8 mouse cellular contexts compared by ENCODE assay signal in the genomic region with DNA sequence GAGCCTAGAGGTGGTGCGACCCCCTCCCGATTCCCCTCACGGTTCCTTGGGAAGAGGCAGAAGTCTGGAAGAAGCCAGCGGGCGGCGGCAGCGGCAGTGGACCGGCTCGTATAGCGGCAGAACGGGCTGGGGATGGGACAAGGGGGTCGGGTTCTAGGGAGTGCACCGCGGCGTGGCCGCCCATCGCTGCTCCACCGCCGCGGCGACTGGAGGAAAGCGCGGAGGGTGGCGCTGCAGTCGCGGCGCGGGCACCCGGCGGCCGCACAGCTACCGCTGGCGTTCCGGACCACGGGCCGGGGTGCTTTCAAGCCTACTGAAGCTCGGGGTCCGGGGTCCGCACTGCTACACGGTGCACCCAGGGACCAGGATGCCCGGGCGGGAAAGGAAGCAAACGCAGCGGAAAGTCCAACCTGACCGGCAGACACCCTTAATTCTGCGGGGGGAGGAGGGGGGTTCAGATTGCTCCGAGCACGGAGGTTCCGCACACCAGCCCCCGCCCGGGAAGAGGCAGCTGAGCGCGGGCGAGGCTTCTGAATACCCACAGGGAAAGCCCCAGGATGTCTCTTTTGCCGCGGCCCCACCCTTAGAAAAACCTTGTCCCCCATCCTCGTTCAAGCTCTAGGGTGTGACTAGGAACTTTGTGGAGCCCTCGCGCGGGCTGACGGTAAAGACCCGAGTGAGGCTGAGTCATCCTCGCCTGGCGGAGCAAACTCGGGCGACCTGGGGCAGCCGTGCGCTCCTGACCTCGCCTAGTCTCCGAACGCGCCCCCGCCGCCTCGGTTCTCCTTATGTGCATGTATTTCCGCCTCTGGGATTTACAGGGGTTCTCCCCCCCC. TPM values are rescaled to one million over a fixed set of nuclear protein-coding genes. Genes with fewer than 3 reads are reported as not detected.
DNase-seq lines count a peak whose midpoint lies in the region; ATAC-seq and TF ChIP-seq lines count a peak whose summit lies in the region.

No protein-coding gene starts in this region.

- peak overlapping the region; percentile 90 for H3K4me2 ChIP-seq in embryonic facial prominence, embryonic 13.5 days
- H3K4me2 ChIP-seq in hindbrain, embryonic 12.5 days (replicated peaks): peak overlapping the region; percentile 99
- H3K4me2 ChIP-seq in limb, embryonic 14.5 days (replicated peaks; ENCODE audit: low read depth, low read length, severe bottlenecking): peak overlapping the region; percentile 99

- H3K4me3 ChIP-seq in embryonic facial prominence, embryonic 13.5 days: peak overlapping the region; percentile 74
- peak overlapping the region; percentile 64 for H3K4me3 ChIP-seq in hindbrain, embryonic 12.5 days
- H3K4me3 ChIP-seq in limb, embryonic 14.5 days (replicated peaks; ENCODE audit: low read length): peak overlapping the region; percentile 66

- peaks cover 77% of the 10 kb centered on the region for H3K27me3 ChIP-seq in embryonic facial prominence, embryonic 13.5 days
- peaks cover 55% of the 10 kb centered on the region for H3K27me3 ChIP-seq in hindbrain, embryonic 12.5 days
- peaks cover 56% of the 10 kb centered on the region for H3K27me3 ChIP-seq in limb, embryonic 14.5 days (ENCODE audit: control insufficient read depth, insufficient read depth, low read length)

- H3K9ac ChIP-seq in embryonic facial prominence, embryonic 13.5 days: peak overlapping the region; percentile 84
- peak overlapping the region; percentile 79 for H3K9ac ChIP-seq in hindbrain, embryonic 12.5 days
- H3K9ac ChIP-seq in limb, embryonic 14.5 days (ENCODE audit: low read depth, low read length, severe bottlenecking): peak overlapping the region; percentile 62

- peak; percentile 6 for DNase-seq in gastrocnemius, postnatal 14 days
- DNase-seq in gastrocnemius, adult 18-20 months (ENCODE audit: low spot score): no peak
- DNase-seq in R1 (ENCODE audit: low read depth, low spot score): peak; percentile 73
- peak; percentile 17 for DNase-seq in limb, embryonic 14.5 days (ENCODE audit: low spot score)
- DNase-seq in retina, embryonic 14.5 days (ENCODE audit: low spot score): peak; percentile 71
- no peak for DNase-seq in B cell, adult 2 months

- intact Hi-C loops in gastrocnemius, postnatal 14 days (cut with DNase I; ENCODE audit: low total_unique reads): no loop called here

- H3K4me1 ChIP-seq in embryonic facial prominence, embryonic 13.5 days: peaks cover 33% of the 10 kb centered on the region
- peaks cover 16% of the 10 kb centered on the region for H3K4me1 ChIP-seq in hindbrain, embryonic 12.5 days
- H3K4me1 ChIP-seq in limb, embryonic 14.5 days (ENCODE audit: control insufficient read depth, insufficient read depth, low read length): peaks cover 18% of the 10 kb centered on the region; the same call in 1 of the 2 replicates

- H3K36me3 ChIP-seq in embryonic facial prominence, embryonic 13.5 days: no peaks in the 10 kb centered on the region
- H3K36me3 ChIP-seq in hindbrain, embryonic 12.5 days: no peaks in the 10 kb centered on the region
- H3K36me3 ChIP-seq in limb, embryonic 14.5 days (ENCODE audit: control insufficient read depth, insufficient read depth, low read length): no peaks in the 10 kb centered on the region

- TF ChIP-seq POLR2A in limb, embryonic 14.5 days (IDR thresholded peaks at IDR 0.05; ENCODE audit: borderline replicate concordance, extremely low read depth, insufficient read depth, insufficient read length): no peak

- WGBS in embryonic facial prominence, embryonic 13.5 days: under 1% methylated on average over 76 of the region's 76 CpGs
- WGBS in hindbrain, embryonic 12.5 days: under 1% methylated on average over 67 of the region's 76 CpGs
- 1% methylated on average over 49 of the region's 76 CpGs for WGBS in limb, embryonic 14.5 days

- ATAC-seq in embryonic facial prominence, embryonic 13.5 days (ENCODE audit: insufficient number of reproducible peaks, insufficient read depth, low FRiP score, low TSS enrichment, low read depth): peak; percentile 61
- peak; percentile 75 for ATAC-seq in hindbrain, embryonic 12.5 days (ENCODE audit: low FRiP score)
- ATAC-seq in limb, embryonic 14.5 days (ENCODE audit: low FRiP score, low read depth): peak; percentile 23; the same call in 1 of the 2 replicates

- no peaks in the 10 kb centered on the region for H3K9me3 ChIP-seq in embryonic facial prominence, embryonic 13.5 days
- no peaks in the 10 kb centered on the region for H3K9me3 ChIP-seq in hindbrain, embryonic 12.5 days (replicated peaks)
- no peaks in the 10 kb centered on the region for H3K9me3 ChIP-seq in limb, embryonic 14.5 days (ENCODE audit: control insufficient read depth, low read length)

- H3K27ac ChIP-seq in embryonic facial prominence, embryonic 13.5 days: peak overlapping the region; percentile 86
- H3K27ac ChIP-seq in hindbrain, embryonic 12.5 days: peak overlapping the region; percentile 89
- H3K27ac ChIP-seq in limb, embryonic 14.5 days (replicated peaks; ENCODE audit: low read depth, low read length): no peak overlapping the region

RNA-seq across cellular contexts. Expression of a gene that starts 0.9 kb away (rescaled TPM):
- total RNA-seq in gastrocnemius, postnatal 14 days (2021): 1 to 10 TPM in 1 of 2 experiments, under 1 TPM in 1; 0.62 to 1.7 TPM
- under 1 TPM; 0.73 to 0.85 TPM for total RNA-seq in gastrocnemius, adult 18-20 months (2021)
- polyA plus RNA-seq in embryonic facial prominence, embryonic 13.5 days (2015; fragmentation: Nextera tagmentation; extraction: Ambion mirVana): 43.5 and 46.0 TPM in 2 replicates
- 36.5 and 38.4 TPM in 2 replicates for polyA plus RNA-seq in hindbrain, embryonic 12.5 days (2016; fragmentation: Nextera tagmentation; extraction: Ambion mirVana)
- polyA plus RNA-seq in limb, embryonic 14.5 days (2012; rRNA removed): 4.3 and 4.9 TPM in 2 replicates
- 6.3 and 7.8 TPM in 2 replicates for polyA plus RNA-seq in limb, embryonic 14.5 days (2014; fragmentation: Nextera tagmentation; extraction: Ambion mirVana)

Comparison
In these comparisons a context has a peak if more than half of its experiments do, and no peak if none do; other contexts are left out.
1. DNase-seq: peak in gastrocnemius, postnatal 14 days (single experiment), R1 (single experiment), limb, embryonic 14.5 days (single experiment) and retina, embryonic 14.5 days (single experiment); none in gastrocnemius, adult 18-20 months (single experiment) and B cell, adult 2 months (0 of 2).
2. ATAC-seq: peak in every context shown above with its lines; median percentile 75 in hindbrain, embryonic 12.5 days; 61 in embryonic facial prominence, embryonic 13.5 days; 23 in limb, embryonic 14.5 days.
3. Peak in every context shown above with its lines, with median percentiles within 50 percentile points of each other: H3K4me2 ChIP-seq, H3K4me3 ChIP-seq and H3K9ac ChIP-seq.